Mouse (Mus musculus): Measurements from ENCODE around the gene Bcor. TPM values are rescaled to one million over a fixed set of nuclear protein-coding genes. Genes with fewer than 3 reads are reported as not detected.

Gene Bcor
- polyA plus RNA-seq, 1 experiment from 2014 or later = 23.5 TPM

DNA sequence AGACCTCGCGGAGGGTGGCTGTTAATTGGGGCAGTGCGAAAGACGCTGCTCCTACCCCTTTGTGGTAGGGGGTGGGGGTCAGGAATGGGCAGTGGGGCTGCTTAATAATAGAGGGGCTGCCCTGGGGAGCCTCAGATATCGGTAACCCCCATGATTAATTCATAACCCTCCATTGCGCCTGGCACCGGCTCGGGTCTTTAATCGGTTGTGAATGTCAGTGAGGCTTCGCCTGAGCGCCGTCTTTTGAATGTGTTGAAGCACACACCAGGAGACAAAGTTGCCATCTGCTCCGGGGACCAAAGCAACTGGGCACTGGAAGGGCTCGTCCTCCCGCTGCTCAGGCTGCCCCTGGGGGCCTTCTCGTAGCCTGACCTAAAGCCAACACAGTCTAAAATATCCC lies 158.8 kb downstream of the Bcor start:
- Histone ChIP-seq H3K4me1 (replicated peaks; ENCODE audit: control insufficient read depth, insufficient read depth, low read length) (peaks cover 18% of the 10 kb centered on the region), H3K9me3 (ENCODE audit: control insufficient read depth, low read length) (no peaks in the 10 kb centered on the region), H3K9ac (ENCODE audit: low read length) (no peak overlapping the region), H3K4me2 (ENCODE audit: low read depth, low read length, severe bottlenecking) (peak overlapping the region; percentile 21; the same call in 1 of the 2 replicates), H3K27ac (ENCODE audit: low read depth, low read length) (0 out of 2 replicates have a peak overlapping the region, but pooled peaks have one; percentile 4), H3K27me3 (ENCODE audit: control insufficient read depth, insufficient read depth, low read length) (peaks cover 64% of the 10 kb centered on the region), H3K36me3 (ENCODE audit: control insufficient read depth, insufficient read depth, low read length) (no peaks in the 10 kb centered on the region), H3K4me3 (ENCODE audit: low read depth, low read length) (no peak overlapping the region)
- WGBS = 8% methylated on average over 16 of the region's 16 CpGs
- ATAC-seq (replicated peaks; ENCODE audit: low FRiP score) (peak; percentile 16; the same call in 1 of the 2 replicates), DNase-seq (ENCODE audit: low spot score) (no peak)

DNA sequence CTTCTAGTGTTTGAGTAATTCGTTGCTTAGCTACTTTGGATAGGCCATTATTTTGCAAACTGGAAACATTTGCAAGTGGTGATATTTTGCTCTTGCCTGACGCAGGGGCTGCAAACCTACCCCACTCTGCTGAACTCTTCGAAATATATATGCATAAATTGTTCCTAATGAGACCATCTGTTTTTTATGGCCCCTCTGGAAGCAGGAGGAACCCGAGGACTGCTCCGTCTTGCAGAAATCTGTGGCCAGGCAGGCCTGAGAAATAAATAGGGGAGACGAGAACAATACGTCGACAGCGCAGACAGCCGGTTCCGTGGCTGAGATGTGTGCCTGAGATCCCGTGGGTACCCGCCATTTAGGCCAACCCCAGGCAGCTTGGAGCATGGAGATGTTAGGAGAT lies 159.5 kb downstream of the Bcor start:
- Histone ChIP-seq H3K36me3 (ENCODE audit: control insufficient read depth, insufficient read depth, low read length) (no peaks in the 10 kb centered on the region), H3K27me3 (ENCODE audit: control insufficient read depth, insufficient read depth, low read length) (peaks cover 57% of the 10 kb centered on the region), H3K27ac (ENCODE audit: low read depth, low read length) (0 out of 2 replicates have a peak overlapping the region, but pooled peaks have one; percentile 18), H3K4me1 (replicated peaks; ENCODE audit: control insufficient read depth, insufficient read depth, low read length) (peaks cover 16% of the 10 kb centered on the region), H3K4me2 (ENCODE audit: low read depth, low read length, severe bottlenecking) (no peak overlapping the region), H3K9ac (ENCODE audit: low read length) (no peak overlapping the region), H3K4me3 (ENCODE audit: low read depth, low read length) (no peak overlapping the region), H3K9me3 (ENCODE audit: control insufficient read depth, low read length) (no peaks in the 10 kb centered on the region)
- no peak for DNase-seq (ENCODE audit: low spot score)
- no peak for ATAC-seq (replicated peaks; ENCODE audit: low FRiP score)
- 8% methylated on average over 13 of the region's 13 CpGs for WGBS

DNA sequence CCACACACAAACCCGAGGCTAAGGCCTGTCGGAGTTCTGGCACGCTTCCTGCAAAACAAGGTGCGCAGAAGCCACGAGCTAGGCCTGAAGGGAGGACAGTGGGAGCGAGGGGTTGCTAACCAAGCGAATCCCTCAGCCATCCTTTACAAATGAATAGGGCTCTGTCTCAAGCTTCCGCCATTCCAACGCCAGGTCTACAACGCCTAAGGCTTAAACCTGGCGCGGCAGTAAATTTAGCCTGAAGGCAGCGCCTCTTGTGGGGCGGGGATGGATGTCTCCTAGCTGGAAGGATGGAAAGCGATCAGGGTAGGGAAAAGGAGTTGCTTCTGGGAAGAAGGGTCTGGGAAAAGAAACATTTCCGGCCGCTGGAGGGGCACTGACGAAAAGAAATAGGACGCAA lies 160.2 kb downstream of the Bcor start:
- H3K36me3 ChIP-seq (ENCODE audit: control insufficient read depth, insufficient read depth, low read length) = no peaks in the 10 kb centered on the region
- H3K27ac ChIP-seq (ENCODE audit: low read depth, low read length) = no peak overlapping the region
- 0 out of 2 replicates have a peak overlapping the region, but pooled peaks have one; percentile 15 for H3K4me2 ChIP-seq (ENCODE audit: low read depth, low read length, severe bottlenecking)
- H3K9ac ChIP-seq (ENCODE audit: low read length) = no peak overlapping the region
- H3K27me3 ChIP-seq (ENCODE audit: control insufficient read depth, insufficient read depth, low read length) = peaks cover 50% of the 10 kb centered on the region
- no peaks in the 10 kb centered on the region for H3K9me3 ChIP-seq (ENCODE audit: control insufficient read depth, low read length)
- peaks cover 12% of the 10 kb centered on the region for H3K4me1 ChIP-seq (replicated peaks; ENCODE audit: control insufficient read depth, insufficient read depth, low read length)
- ATAC-seq (replicated peaks; ENCODE audit: low FRiP score) (no peak), DNase-seq (ENCODE audit: low spot score) (no peak)
- H3K4me3 ChIP-seq (ENCODE audit: low read depth, low read length) = no peak overlapping the region
- 8% methylated on average over 19 of the region's 19 CpGs for WGBS

DNA sequence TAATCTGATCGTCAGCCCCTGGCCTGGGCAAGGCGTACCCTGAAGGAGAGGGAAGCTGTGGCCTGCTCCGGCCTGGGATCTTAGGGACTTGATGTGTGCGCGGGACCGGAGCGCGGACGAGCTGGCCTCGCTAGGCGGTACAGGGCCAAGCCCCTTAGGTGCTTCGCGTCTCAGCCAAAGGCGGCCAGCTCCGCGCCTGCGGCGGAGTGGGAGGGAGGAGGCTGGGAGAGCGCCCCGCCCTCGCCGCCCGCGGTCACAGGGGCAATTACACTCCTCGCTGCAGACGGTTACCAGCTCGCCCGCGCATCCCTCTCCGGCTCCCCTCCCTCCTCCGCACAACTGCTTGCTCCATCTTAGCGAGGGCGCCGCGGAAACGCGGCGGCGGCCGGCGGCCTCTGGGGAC lies 161.2 kb downstream of the Bcor start:
- Histone ChIP-seq H3K9ac (ENCODE audit: low read length) (peak overlapping the region; percentile 53), H3K27me3 (ENCODE audit: control insufficient read depth, insufficient read depth, low read length) (peaks cover 40% of the 10 kb centered on the region)
- WGBS = 2% methylated on average over 22 of the region's 41 CpGs

DNA sequence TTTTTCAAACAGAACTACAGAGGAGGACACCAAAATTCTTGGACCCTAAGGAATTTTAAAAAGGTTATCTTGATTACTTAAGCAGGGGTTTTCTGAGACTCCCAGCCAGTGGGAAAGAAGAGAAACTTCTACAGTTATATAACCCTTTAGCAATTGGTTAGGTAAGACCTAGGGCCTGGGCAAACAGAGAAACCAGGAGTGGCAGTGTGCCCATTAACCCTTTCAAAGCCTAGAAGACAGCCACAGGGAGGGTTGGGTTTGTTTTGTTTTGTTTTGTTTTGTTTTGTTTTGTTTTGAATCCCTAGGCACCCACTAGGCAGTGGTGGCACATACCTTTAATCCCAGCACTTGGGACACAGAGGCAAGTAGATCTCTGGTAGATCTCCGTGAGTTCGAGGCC lies 163.3 kb downstream of the Bcor start:
- Histone ChIP-seq H3K4me3 (ENCODE audit: low read depth, low read length) (no peak overlapping the region), H3K27ac (ENCODE audit: low read depth, low read length) (no peak overlapping the region), H3K27me3 (ENCODE audit: control insufficient read depth, insufficient read depth, low read length) (peaks cover 34% of the 10 kb centered on the region), H3K4me1 (replicated peaks; ENCODE audit: control insufficient read depth, insufficient read depth, low read length) (peaks cover 4% of the 10 kb centered on the region), H3K4me2 (ENCODE audit: low read depth, low read length, severe bottlenecking) (no peak overlapping the region), H3K36me3 (ENCODE audit: control insufficient read depth, insufficient read depth, low read length) (no peaks in the 10 kb centered on the region), H3K9ac (ENCODE audit: low read length) (no peak overlapping the region), H3K9me3 (ENCODE audit: control insufficient read depth, low read length) (no peaks in the 10 kb centered on the region)
- no peak for DNase-seq (ENCODE audit: low spot score)
- WGBS = 94% methylated on average over 2 of the region's 2 CpGs
- no peak for ATAC-seq (replicated peaks; ENCODE audit: low FRiP score)

More for the DNA sequence above, 161.2 kb downstream of the Bcor start:
- H3K4me1 ChIP-seq (replicated peaks; ENCODE audit: control insufficient read depth, insufficient read depth, low read length) = peaks cover 10% of the 10 kb centered on the region
- H3K4me3 ChIP-seq (ENCODE audit: low read depth, low read length) = peak overlapping the region; percentile 24
- no peaks in the 10 kb centered on the region for H3K9me3 ChIP-seq (ENCODE audit: control insufficient read depth, low read length)
- no peaks in the 10 kb centered on the region for H3K36me3 ChIP-seq (ENCODE audit: control insufficient read depth, insufficient read depth, low read length)
- peak overlapping the region; percentile 18; the same call in 1 of the 2 replicates for H3K27ac ChIP-seq (ENCODE audit: low read depth, low read length)
- H3K4me2 ChIP-seq (ENCODE audit: low read depth, low read length, severe bottlenecking) = peak overlapping the region; percentile 57
- DNase-seq (ENCODE audit: low spot score) (peak; percentile 86), ATAC-seq (replicated peaks; ENCODE audit: low FRiP score) (peak; percentile 81)

DNA sequence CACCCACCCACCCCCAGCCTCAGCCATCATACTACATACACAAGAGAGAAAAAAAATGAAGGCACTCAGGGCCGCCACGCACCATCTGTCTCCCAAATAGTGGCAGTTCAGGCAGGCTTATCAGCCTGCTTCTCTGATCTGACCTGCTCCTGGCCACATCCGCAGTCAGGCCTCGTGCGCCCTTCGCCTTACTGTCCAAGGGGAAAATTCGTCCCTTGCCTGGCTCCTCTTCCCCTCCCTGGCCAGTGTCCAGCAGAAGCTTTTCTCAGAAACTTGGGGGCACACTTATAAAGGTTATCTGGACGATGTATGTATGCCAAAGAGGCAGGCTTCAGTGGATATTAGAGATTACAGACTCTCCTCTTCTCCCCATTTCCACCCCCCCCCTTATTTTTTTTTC lies 163.7 kb downstream of the Bcor start:
- H3K9ac ChIP-seq (ENCODE audit: low read length) = no peak overlapping the region
- H3K27ac ChIP-seq (ENCODE audit: low read depth, low read length) = no peak overlapping the region
- DNase-seq (ENCODE audit: low spot score) (no peak), ATAC-seq (replicated peaks; ENCODE audit: low FRiP score) (no peak)
- peaks cover 3% of the 10 kb centered on the region for H3K4me1 ChIP-seq (replicated peaks; ENCODE audit: control insufficient read depth, insufficient read depth, low read length)
- H3K4me3 ChIP-seq (ENCODE audit: low read depth, low read length) = no peak overlapping the region
- H3K36me3 ChIP-seq (ENCODE audit: control insufficient read depth, insufficient read depth, low read length) = no peaks in the 10 kb centered on the region
- peaks cover 32% of the 10 kb centered on the region for H3K27me3 ChIP-seq (ENCODE audit: control insufficient read depth, insufficient read depth, low read length)
- 80% methylated on average over 8 of the region's 8 CpGs for WGBS
- H3K4me2 ChIP-seq (ENCODE audit: low read depth, low read length, severe bottlenecking) = no peak overlapping the region
- no peaks in the 10 kb centered on the region for H3K9me3 ChIP-seq (ENCODE audit: control insufficient read depth, low read length)

DNA sequence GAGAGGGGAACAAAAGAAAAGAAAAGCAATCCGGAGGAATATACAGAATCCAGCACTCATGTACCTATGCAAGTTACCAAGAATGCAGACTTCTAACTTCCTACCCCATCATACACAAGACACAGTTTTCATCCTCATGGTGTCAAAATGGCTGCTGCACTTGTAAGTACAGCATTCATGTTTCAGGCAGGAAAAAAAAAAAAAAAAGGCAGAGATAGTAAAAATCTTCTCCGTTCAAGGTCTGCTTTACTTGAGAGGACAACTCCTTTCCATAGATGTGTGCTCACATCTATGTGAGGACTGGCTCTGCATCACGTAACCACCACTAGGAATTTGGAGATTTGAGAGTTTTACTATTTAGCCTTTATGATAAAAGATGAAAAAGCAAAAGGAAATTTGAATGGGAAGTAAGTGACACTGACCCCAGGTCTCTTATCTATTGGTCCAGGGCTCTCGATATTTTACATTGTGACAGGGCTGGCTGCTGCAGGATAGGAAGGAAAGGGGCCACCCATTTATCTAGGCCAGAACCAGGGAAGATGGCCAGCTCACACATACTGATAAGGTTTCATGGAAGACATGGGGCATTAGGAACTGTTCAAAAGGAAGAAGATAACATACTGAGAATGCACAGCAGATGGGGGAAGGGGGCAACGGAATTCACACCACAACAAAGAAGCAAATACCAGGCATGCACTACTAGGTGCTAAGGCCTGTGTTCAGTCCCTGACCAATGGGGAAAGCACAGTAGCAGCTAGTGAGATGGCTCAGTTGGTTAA lies 166.3 kb downstream of the Bcor start:
- 77% methylated on average over 5 of the region's 5 CpGs for WGBS
- H3K4me2 ChIP-seq (ENCODE audit: low read depth, low read length, severe bottlenecking) = no peak overlapping the region
- no peak for ATAC-seq (replicated peaks; ENCODE audit: low FRiP score)
- no peaks in the 10 kb centered on the region for H3K9me3 ChIP-seq (ENCODE audit: control insufficient read depth, low read length)
- H3K27me3 ChIP-seq (ENCODE audit: control insufficient read depth, insufficient read depth, low read length) = peaks cover 11% of the 10 kb centered on the region; the same call in 1 of the 2 replicates
- no peaks in the 10 kb centered on the region for H3K4me1 ChIP-seq (replicated peaks; ENCODE audit: control insufficient read depth, insufficient read depth, low read length)
- no peak overlapping the region for H3K27ac ChIP-seq (ENCODE audit: low read depth, low read length)
- DNase-seq (ENCODE audit: low spot score) = no peak
- H3K4me3 ChIP-seq (ENCODE audit: low read depth, low read length) = no peak overlapping the region
- H3K9ac ChIP-seq (ENCODE audit: low read length) = no peak overlapping the region
- H3K36me3 ChIP-seq (ENCODE audit: control insufficient read depth, insufficient read depth, low read length) = no peaks in the 10 kb centered on the region

DNA sequence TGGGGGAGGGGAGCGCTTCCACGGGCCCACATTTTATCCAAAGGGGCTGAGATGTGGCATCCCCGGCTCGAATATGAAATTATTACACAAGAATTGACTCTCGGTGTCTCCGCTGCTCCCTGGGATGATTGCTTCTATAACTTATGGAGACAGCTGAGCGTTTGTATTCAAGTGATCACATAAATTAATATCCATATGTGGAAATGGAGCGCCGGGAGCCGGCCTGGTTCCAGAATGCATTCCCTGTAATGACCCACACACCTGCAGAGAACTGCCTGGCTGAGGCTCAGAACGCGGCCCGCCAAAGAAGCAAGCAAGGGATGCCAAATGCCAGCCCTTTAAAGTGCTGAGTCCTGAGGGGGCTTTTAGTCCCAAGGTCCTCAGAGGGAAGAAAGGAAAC lies 170.7 kb downstream of the Bcor start:
- no peak for DNase-seq (ENCODE audit: low spot score)
- H3K27ac ChIP-seq (ENCODE audit: low read depth, low read length) = no peak overlapping the region
- 92% methylated on average over 13 of the region's 13 CpGs for WGBS
- no peaks in the 10 kb centered on the region; the same call in 1 of the 2 replicates for H3K27me3 ChIP-seq (ENCODE audit: control insufficient read depth, insufficient read depth, low read length)
- H3K9me3 ChIP-seq (ENCODE audit: control insufficient read depth, low read length) = no peaks in the 10 kb centered on the region
- H3K9ac ChIP-seq (ENCODE audit: low read length) = no peak overlapping the region
- H3K36me3 ChIP-seq (ENCODE audit: control insufficient read depth, insufficient read depth, low read length) = no peaks in the 10 kb centered on the region
- no peak for ATAC-seq (replicated peaks; ENCODE audit: low FRiP score)
- no peak overlapping the region for H3K4me2 ChIP-seq (ENCODE audit: low read depth, low read length, severe bottlenecking)
- no peaks in the 10 kb centered on the region for H3K4me1 ChIP-seq (replicated peaks; ENCODE audit: control insufficient read depth, insufficient read depth, low read length)
- no peak overlapping the region for H3K4me3 ChIP-seq (ENCODE audit: low read depth, low read length)
